Mouse (Mus musculus): ENCODE measurements at regions not wholly inside any gene's neighbourhood (a gene's known extent, or its start where the extent isn't known, plus 50 kb on each side); places are given as distances from the start of the nearest gene placed in this dataset.

DNA sequence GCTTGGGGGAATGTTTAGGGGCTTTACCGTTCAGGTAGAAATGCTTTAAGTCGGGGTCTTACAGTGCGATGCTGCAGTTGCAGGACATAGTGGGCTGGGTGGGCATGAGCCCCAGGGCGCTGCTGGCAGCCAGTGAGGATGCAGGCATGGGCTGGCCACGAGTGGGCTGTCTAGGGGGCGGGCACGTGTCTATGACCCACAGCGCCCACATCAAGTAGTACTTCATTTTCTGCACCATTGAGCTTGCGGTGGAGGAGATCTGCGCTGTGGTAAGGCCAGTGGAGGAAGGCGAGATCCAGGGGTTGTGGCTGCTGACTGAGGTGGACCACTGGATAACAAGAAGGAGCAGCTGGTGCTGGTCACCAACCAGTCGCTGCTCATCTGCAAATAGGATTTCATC lies 52.4 kb upstream of the Olfr291 start:
- Histone ChIP-seq H3K9me3 (replicated peaks) (no peaks in the 10 kb centered on the region), H3K4me1 (no peaks in the 10 kb centered on the region), H3K4me2 (no peak overlapping the region), H3K4me3 (no peak overlapping the region), H3K36me3 (no peaks in the 10 kb centered on the region), H3K27ac (no peak overlapping the region), H3K9ac (no peak overlapping the region), H3K27me3 (replicated peaks) (no peaks in the 10 kb centered on the region; the same call in 1 of the 2 replicates)
- 30% methylated on average over 12 of the region's 12 CpGs for WGBS (ENCODE audit: insufficient replicate concordance)
- no peak for ATAC-seq

DNA sequence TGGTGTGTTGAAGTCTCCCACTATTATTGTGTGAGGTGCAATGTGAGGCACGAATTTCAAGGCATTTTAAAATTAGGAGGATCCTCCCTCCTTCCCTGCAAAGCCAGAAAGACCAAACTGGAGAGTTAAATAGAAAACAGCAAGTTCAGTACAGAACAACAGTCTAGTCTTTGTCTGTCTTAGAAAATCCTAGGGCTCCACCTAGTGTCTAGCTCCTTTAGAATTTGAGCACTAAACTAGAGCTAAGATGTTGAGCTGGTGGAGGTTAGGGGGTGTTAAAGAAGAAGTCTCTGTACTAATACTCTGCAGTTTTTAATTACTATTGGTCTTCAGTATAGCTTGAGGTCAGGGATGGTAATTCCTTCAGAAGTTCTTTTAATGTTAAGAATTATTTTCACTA lies 58.7 kb upstream of the Olfr291 start:
- 4% methylated on average over 1 of the region's 1 CpGs for WGBS (ENCODE audit: insufficient replicate concordance)
- H3K4me1 ChIP-seq, result no peaks in the 10 kb centered on the region
- H3K27ac ChIP-seq, result no peak overlapping the region
- H3K9ac ChIP-seq, result no peak overlapping the region
- ATAC-seq, result no peak
- no peak overlapping the region for H3K4me2 ChIP-seq
- H3K36me3 ChIP-seq, result no peaks in the 10 kb centered on the region
- H3K27me3 ChIP-seq (replicated peaks), result no peaks in the 10 kb centered on the region
- H3K9me3 ChIP-seq (replicated peaks), result no peaks in the 10 kb centered on the region
- no peak overlapping the region for H3K4me3 ChIP-seq

GRCm38 (mm10) chr7:84779276-84779825 lies 74.0 kb upstream of the Olfr291 start:
- WGBS (ENCODE audit: insufficient replicate concordance), result under 1% methylated on average over 30 of the region's 30 CpGs
- Histone ChIP-seq H3K36me3 (no peaks in the 10 kb centered on the region), H3K4me2 (peak overlapping the region; percentile 73), H3K9me3 (replicated peaks) (no peaks in the 10 kb centered on the region), H3K27ac (no peak overlapping the region; the same call in 1 of the 2 replicates), H3K4me3 (peak overlapping the region; percentile 61), H3K4me1 (no peaks in the 10 kb centered on the region), H3K9ac (peak overlapping the region; percentile 65), H3K27me3 (replicated peaks) (no peaks in the 10 kb centered on the region)
- ATAC-seq, result peak; percentile 94

DNA sequence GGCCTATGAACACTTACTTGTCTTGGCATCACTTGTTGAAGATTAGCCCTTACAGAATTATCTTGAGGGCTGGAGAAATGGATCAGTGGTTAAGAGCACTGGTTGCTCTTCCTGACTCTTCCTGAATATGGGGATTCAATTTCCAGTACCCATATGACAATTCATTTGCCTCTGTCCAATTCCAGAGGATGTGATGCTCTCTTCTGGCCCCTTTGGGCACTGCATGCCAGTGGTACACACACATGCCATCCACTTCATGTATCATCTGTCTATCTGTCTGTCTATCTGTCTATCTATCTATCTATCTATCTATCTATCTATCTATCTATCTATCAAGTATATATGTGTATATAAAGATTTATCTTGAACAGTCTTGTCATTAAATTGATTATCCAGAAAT lies 75.7 kb upstream of the Olfr291 start:
- H3K4me2 ChIP-seq, result no peak overlapping the region
- H3K27ac ChIP-seq, result no peak overlapping the region
- H3K27me3 ChIP-seq (replicated peaks), result no peaks in the 10 kb centered on the region
- H3K9ac ChIP-seq, result no peak overlapping the region
- H3K4me1 ChIP-seq, result no peaks in the 10 kb centered on the region
- no peak for ATAC-seq
- no peaks in the 10 kb centered on the region for H3K36me3 ChIP-seq
- H3K4me3 ChIP-seq, result no peak overlapping the region
- H3K9me3 ChIP-seq (replicated peaks), result no peaks in the 10 kb centered on the region

GRCm38 (mm10) chr7:84756261-84756660 lies 66.5 kb upstream of the Zfand6 start:
- WGBS (ENCODE audit: insufficient replicate concordance), result 71% methylated on average over 3 of the region's 3 CpGs
- no peak for ATAC-seq

GRCm38 (mm10) chr7:84753361-84753760 lies 63.6 kb upstream of the Zfand6 start:
- Histone ChIP-seq H3K4me2 (no peak overlapping the region), H3K9ac (no peak overlapping the region), H3K9me3 (replicated peaks) (no peaks in the 10 kb centered on the region), H3K4me1 (peaks cover 8% of the 10 kb centered on the region; the same call in 1 of the 2 replicates), H3K27ac (no peak overlapping the region), H3K36me3 (no peaks in the 10 kb centered on the region), H3K4me3 (no peak overlapping the region), H3K27me3 (replicated peaks) (peaks cover 18% of the 10 kb centered on the region)
- 76% methylated on average over 1 of the region's 1 CpGs for WGBS (ENCODE audit: insufficient replicate concordance)
- no peak for ATAC-seq

More at GRCm38 (mm10) chr7:84756261-84756660, 66.5 kb upstream of the Zfand6 start:
- Histone ChIP-seq H3K9me3 (replicated peaks) (no peaks in the 10 kb centered on the region), H3K4me2 (no peak overlapping the region), H3K9ac (no peak overlapping the region), H3K27ac (no peak overlapping the region), H3K4me1 (no peaks in the 10 kb centered on the region), H3K27me3 (replicated peaks) (0 out of 2 replicates have a peak, but pooled peaks cover 7% of the 10 kb centered on the region), H3K36me3 (no peaks in the 10 kb centered on the region), H3K4me3 (no peak overlapping the region)

- H3K36me3 ChIP-seq, result no peaks in the 10 kb centered on the region
- peak overlapping the region; percentile 49 for H3K9ac ChIP-seq
These were observed 59.9 kb upstream of the Zfand6 start for GRCm38 (mm10) chr7:84749434-84750301.

DNA sequence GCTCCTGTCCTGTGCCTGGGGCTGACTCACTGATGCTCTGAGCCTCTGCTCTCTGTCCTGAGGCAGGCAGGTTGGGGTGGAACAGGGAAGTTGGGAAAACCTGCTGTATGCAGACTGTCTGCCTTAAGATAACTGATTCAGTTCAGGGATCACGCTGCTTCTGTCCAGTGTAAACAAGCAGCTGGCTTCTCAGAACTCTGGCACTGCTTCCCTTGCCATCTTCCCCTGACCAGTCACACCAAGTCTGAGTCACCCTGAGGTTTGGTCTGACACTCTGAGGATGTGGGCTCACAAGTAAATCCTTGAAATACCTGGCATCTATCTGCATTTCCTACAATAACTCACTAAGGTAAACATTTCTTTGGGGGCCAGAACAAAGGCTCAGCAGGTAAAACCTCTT lies 58.1 kb upstream of the Zfand6 start:
- Histone ChIP-seq H3K9me3 (replicated peaks) (no peaks in the 10 kb centered on the region), H3K36me3 (no peaks in the 10 kb centered on the region)

More at GRCm38 (mm10) chr7:84749434-84750301, 59.9 kb upstream of the Zfand6 start:
- H3K27ac ChIP-seq, result no peak overlapping the region
- no peaks in the 10 kb centered on the region for H3K9me3 ChIP-seq (replicated peaks)
- peak; percentile 64 for ATAC-seq
- H3K4me2 ChIP-seq, result peak overlapping the region; percentile 72
- 6% methylated on average over 21 of the region's 21 CpGs for WGBS (ENCODE audit: insufficient replicate concordance)
- peaks cover 18% of the 10 kb centered on the region for H3K4me1 ChIP-seq
- peaks cover 31% of the 10 kb centered on the region for H3K27me3 ChIP-seq (replicated peaks)
- peak overlapping the region; percentile 39 for H3K4me3 ChIP-seq

GRCm38 (mm10) chr7:84744321-84745070 lies 54.7 kb upstream of the Zfand6 start:
- peaks cover 13% of the 10 kb centered on the region for H3K4me1 ChIP-seq
- no peak overlapping the region for H3K27ac ChIP-seq
- no peak overlapping the region for H3K4me2 ChIP-seq
- H3K9ac ChIP-seq, result no peak overlapping the region
- H3K9me3 ChIP-seq (replicated peaks), result no peaks in the 10 kb centered on the region
- H3K27me3 ChIP-seq (replicated peaks), result peaks cover 22% of the 10 kb centered on the region
- WGBS (ENCODE audit: insufficient replicate concordance), result 77% methylated on average over 5 of the region's 5 CpGs
- no peak for ATAC-seq
- H3K36me3 ChIP-seq, result no peaks in the 10 kb centered on the region
- no peak overlapping the region for H3K4me3 ChIP-seq

More for the DNA sequence above, 58.1 kb upstream of the Zfand6 start:
- WGBS (ENCODE audit: insufficient replicate concordance), result 42% methylated on average over 1 of the region's 1 CpGs
- H3K27me3 ChIP-seq (replicated peaks), result peaks cover 31% of the 10 kb centered on the region
- H3K4me3 ChIP-seq, result no peak overlapping the region
- H3K9ac ChIP-seq, result no peak overlapping the region
- H3K4me1 ChIP-seq, result peaks cover 18% of the 10 kb centered on the region
- H3K4me2 ChIP-seq, result no peak overlapping the region
- ATAC-seq, result no peak
- no peak overlapping the region for H3K27ac ChIP-seq

DNA sequence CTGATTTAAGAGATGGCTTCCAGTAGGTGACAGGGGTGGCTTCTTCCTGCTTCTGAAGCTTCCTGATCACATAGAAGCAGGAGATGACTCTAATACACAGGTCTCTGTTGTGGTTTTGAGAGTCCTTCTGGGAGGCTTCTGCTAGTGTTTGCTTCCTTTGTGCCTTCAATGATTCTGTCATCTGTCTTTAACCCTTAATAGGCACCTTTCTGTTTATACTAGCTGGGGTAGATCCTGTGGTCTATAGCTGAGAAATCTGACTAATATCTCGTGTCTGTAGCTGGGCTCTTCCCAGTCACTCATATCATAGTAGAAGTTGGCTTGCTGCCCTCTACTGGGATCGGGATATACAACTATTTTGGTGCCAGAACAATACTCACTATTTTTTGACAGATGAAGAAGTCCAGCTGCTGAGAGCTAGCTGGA lies 50.2 kb upstream of the Zfand6 start:
- H3K4me1 ChIP-seq, result peaks cover 5% of the 10 kb centered on the region
- no peaks in the 10 kb centered on the region for H3K9me3 ChIP-seq (replicated peaks)
- no peak overlapping the region for H3K9ac ChIP-seq
- H3K4me3 ChIP-seq, result no peak overlapping the region
- no peaks in the 10 kb centered on the region for H3K36me3 ChIP-seq
- H3K27ac ChIP-seq, result no peak overlapping the region
- H3K4me2 ChIP-seq, result no peak overlapping the region
- 20% methylated on average over 2 of the region's 2 CpGs for WGBS (ENCODE audit: insufficient replicate concordance)
- H3K27me3 ChIP-seq (replicated peaks), result no peaks in the 10 kb centered on the region
- peak; percentile 72; the same call in 1 of the 2 replicates for ATAC-seq

Measured in liver, embryonic 12.5 days (tissue).